Mouse (Mus musculus): ENCODE measurements at regions not wholly inside any gene's neighbourhood (a gene's known extent, or its start where the extent isn't known, plus 50 kb on each side); places are given as distances from the start of the nearest gene placed in this dataset.

DNA sequence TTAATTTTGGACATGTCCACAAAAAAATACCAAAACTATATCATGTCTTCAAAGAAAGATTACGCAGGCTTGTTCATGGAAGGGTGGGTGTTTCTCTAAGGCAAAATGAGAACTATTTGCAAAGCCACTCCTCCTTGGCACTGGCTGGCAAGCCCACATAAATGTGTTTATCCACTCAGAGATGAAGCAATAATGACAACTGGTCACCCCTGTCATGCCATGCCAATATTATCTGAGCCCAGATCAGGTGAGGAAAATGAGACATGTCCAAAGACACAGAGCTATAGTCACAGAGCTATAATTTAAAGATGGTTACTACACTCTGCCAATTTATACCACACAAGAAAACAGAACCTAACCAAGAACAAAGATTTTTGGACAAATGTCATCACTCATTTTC is 227.0 kb upstream of the Zfp703 start:
- no peaks in the 10 kb centered on the region for H3K36me3 ChIP-seq (ENCODE audit: control insufficient read depth, insufficient read depth, low read length)
- 87% methylated on average over 1 of the region's 1 CpGs for WGBS (ENCODE audit: insufficient replicate concordance)
- no peaks in the 10 kb centered on the region for H3K4me1 ChIP-seq (ENCODE audit: control insufficient read depth, insufficient read depth, low read length)
- H3K27ac ChIP-seq (ENCODE audit: low read depth, low read length), result no peak overlapping the region
- H3K4me2 ChIP-seq, result no peak overlapping the region
- peaks cover 8% of the 10 kb centered on the region; the same call in 1 of the 2 replicates for H3K27me3 ChIP-seq (ENCODE audit: control insufficient read depth, insufficient read depth, low read length)
- no peak for ATAC-seq (replicated peaks; ENCODE audit: insufficient number of reproducible peaks, low FRiP score, low TSS enrichment)
- no peak overlapping the region for H3K9ac ChIP-seq (ENCODE audit: low read depth, low read length)
- H3K4me3 ChIP-seq (ENCODE audit: low read depth, low read length), result no peak overlapping the region
- no peaks in the 10 kb centered on the region; the same call in 1 of the 2 replicates for H3K9me3 ChIP-seq (replicated peaks; ENCODE audit: control insufficient read depth, low read length)

DNA sequence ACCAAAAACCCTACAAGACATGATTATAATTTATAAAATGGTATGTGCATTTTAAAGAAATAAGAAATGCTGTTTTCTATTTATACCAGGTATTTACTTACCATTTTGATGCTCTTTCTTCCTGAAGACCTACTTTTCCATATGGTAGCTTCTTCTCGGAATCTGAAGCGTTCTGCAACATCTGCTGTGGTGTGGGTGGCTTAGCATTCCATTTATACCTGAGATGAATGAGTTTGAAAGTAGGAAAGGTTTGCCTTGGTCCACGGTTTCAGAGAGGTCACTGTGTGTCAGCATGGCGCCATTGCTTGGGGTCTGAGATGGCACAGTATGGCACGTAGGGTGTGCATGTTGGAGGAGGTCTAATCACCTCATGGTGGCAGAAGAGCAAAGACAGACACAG is 225.5 kb upstream of the Zfp703 start:
- H3K27me3 ChIP-seq (ENCODE audit: control insufficient read depth, insufficient read depth, low read length), result 0 out of 2 replicates have a peak, but pooled peaks cover 2% of the 10 kb centered on the region
- ATAC-seq (replicated peaks; ENCODE audit: insufficient number of reproducible peaks, low FRiP score, low TSS enrichment), result no peak
- no peak overlapping the region for H3K9ac ChIP-seq (ENCODE audit: low read depth, low read length)
- 87% methylated on average over 5 of the region's 5 CpGs for WGBS (ENCODE audit: insufficient replicate concordance)
- no peaks in the 10 kb centered on the region; the same call in 1 of the 2 replicates for H3K9me3 ChIP-seq (replicated peaks; ENCODE audit: control insufficient read depth, low read length)
- H3K36me3 ChIP-seq (ENCODE audit: control insufficient read depth, insufficient read depth, low read length), result no peaks in the 10 kb centered on the region
- H3K4me1 ChIP-seq (ENCODE audit: control insufficient read depth, insufficient read depth, low read length), result no peaks in the 10 kb centered on the region
- no peak overlapping the region for H3K4me2 ChIP-seq
- no peak overlapping the region for H3K4me3 ChIP-seq (ENCODE audit: low read depth, low read length)
- no peak overlapping the region for H3K27ac ChIP-seq (ENCODE audit: low read depth, low read length)

DNA sequence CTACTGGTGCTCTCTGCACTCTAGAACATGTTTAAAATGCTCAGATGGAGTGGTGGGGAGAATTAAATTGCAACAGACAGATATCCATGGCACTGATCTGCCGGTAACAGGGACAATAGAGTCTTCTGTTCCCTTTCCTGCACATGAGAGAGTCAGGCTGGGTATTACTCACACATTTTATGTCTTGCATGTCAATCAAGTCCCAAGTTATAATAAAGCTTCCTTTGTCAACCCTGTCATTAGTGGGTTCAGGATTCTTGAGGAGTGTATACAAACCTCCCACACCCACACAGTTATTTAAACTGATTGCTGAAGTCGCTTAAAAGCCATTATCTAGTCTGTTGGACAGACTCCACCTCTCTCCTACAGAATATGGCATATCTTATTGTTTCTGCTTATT is 220.7 kb upstream of the Zfp703 start:
- Histone ChIP-seq H3K9ac (ENCODE audit: low read depth, low read length) (no peak overlapping the region), H3K4me3 (ENCODE audit: low read depth, low read length) (no peak overlapping the region), H3K27ac (ENCODE audit: low read depth, low read length) (no peak overlapping the region), H3K4me2 (no peak overlapping the region), H3K9me3 (replicated peaks; ENCODE audit: control insufficient read depth, low read length) (peaks cover 3% of the 10 kb centered on the region), H3K4me1 (ENCODE audit: control insufficient read depth, insufficient read depth, low read length) (no peaks in the 10 kb centered on the region), H3K27me3 (ENCODE audit: control insufficient read depth, insufficient read depth, low read length) (no peaks in the 10 kb centered on the region), H3K36me3 (ENCODE audit: control insufficient read depth, insufficient read depth, low read length) (no peaks in the 10 kb centered on the region)
- 65% methylated on average over 2 of the region's 2 CpGs for WGBS (ENCODE audit: insufficient replicate concordance)
- no peak for ATAC-seq (replicated peaks; ENCODE audit: insufficient number of reproducible peaks, low FRiP score, low TSS enrichment)

DNA sequence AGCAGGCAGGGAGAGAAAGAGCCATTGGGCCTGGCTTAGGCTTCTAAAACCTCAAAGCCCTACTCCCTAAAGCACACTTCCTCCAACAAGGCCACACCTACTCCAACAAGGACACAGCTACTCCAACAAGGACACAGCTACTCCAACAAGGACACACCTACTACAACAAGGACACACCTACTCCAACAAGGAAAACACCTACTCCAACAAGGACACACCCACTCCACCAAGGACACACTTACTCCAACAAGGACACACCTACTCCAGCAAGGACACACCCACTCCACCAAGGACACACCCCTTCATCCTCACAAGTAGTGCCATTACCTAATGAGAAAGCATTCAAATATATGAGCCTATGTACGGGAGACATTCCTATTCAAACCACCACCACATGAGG is 216.4 kb upstream of the Zfp703 start:
- ATAC-seq (replicated peaks; ENCODE audit: insufficient number of reproducible peaks, low FRiP score, low TSS enrichment), result no peak
- Histone ChIP-seq H3K9me3 (replicated peaks; ENCODE audit: control insufficient read depth, low read length) (peaks cover 3% of the 10 kb centered on the region; the same call in 1 of the 2 replicates), H3K9ac (ENCODE audit: low read depth, low read length) (no peak overlapping the region), H3K27me3 (ENCODE audit: control insufficient read depth, insufficient read depth, low read length) (no peaks in the 10 kb centered on the region), H3K4me2 (no peak overlapping the region), H3K4me1 (ENCODE audit: control insufficient read depth, insufficient read depth, low read length) (no peaks in the 10 kb centered on the region), H3K4me3 (ENCODE audit: low read depth, low read length) (no peak overlapping the region), H3K36me3 (ENCODE audit: control insufficient read depth, insufficient read depth, low read length) (no peaks in the 10 kb centered on the region), H3K27ac (ENCODE audit: low read depth, low read length) (no peak overlapping the region)
- WGBS (ENCODE audit: insufficient replicate concordance), result 90% methylated on average over 1 of the region's 1 CpGs

DNA sequence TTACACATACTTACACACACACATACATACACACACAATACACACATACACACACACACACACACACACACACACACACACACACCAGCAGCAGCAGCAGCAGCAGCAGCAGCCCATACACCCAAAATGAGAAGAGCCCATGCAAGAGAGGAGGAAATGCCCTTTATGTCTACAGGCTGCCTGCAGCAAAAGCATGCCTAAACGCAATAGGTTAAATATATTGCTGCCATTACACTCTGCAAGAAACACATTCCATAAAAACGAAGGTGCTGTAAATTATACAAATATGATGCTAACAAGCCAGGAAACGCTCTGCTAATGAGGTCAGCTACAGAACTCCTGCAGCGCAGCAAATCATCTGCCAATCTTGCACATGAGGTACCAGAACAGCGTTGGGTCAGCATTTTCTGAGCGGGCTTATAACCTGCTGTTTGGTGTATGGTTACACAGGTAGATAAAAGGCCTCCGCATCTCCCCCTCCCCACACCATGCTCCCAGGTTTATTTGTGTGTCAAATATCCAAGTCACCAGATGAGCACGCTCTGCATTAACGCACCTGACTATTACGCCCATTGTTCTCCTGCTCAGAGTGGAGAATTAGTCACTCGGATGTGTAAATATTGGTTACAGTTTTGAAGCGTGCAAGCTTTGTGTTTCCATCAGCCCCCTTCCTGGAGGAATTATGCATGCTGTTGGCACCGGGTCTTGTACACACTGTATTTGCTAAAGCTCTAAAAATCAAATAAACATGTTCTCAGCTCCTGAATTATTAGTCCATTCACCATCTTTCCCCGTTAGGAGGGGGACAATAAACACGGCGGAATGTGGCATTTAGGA is 214.0 kb upstream of the Zfp703 start:
- H3K27ac ChIP-seq (ENCODE audit: low read depth, low read length), result no peak overlapping the region
- no peaks in the 10 kb centered on the region for H3K4me1 ChIP-seq (ENCODE audit: control insufficient read depth, insufficient read depth, low read length)
- no peak overlapping the region for H3K9ac ChIP-seq (ENCODE audit: low read depth, low read length)
- peaks cover 3% of the 10 kb centered on the region; the same call in 1 of the 2 replicates for H3K9me3 ChIP-seq (replicated peaks; ENCODE audit: control insufficient read depth, low read length)
- H3K36me3 ChIP-seq (ENCODE audit: control insufficient read depth, insufficient read depth, low read length), result no peaks in the 10 kb centered on the region
- 81% methylated on average over 16 of the region's 16 CpGs for WGBS (ENCODE audit: insufficient replicate concordance)
- no peak overlapping the region for H3K4me3 ChIP-seq (ENCODE audit: low read depth, low read length)
- H3K4me2 ChIP-seq, result no peak overlapping the region
- no peaks in the 10 kb centered on the region; the same call in 1 of the 2 replicates for H3K27me3 ChIP-seq (ENCODE audit: control insufficient read depth, insufficient read depth, low read length)
- ATAC-seq (replicated peaks; ENCODE audit: insufficient number of reproducible peaks, low FRiP score, low TSS enrichment), result no peak

DNA sequence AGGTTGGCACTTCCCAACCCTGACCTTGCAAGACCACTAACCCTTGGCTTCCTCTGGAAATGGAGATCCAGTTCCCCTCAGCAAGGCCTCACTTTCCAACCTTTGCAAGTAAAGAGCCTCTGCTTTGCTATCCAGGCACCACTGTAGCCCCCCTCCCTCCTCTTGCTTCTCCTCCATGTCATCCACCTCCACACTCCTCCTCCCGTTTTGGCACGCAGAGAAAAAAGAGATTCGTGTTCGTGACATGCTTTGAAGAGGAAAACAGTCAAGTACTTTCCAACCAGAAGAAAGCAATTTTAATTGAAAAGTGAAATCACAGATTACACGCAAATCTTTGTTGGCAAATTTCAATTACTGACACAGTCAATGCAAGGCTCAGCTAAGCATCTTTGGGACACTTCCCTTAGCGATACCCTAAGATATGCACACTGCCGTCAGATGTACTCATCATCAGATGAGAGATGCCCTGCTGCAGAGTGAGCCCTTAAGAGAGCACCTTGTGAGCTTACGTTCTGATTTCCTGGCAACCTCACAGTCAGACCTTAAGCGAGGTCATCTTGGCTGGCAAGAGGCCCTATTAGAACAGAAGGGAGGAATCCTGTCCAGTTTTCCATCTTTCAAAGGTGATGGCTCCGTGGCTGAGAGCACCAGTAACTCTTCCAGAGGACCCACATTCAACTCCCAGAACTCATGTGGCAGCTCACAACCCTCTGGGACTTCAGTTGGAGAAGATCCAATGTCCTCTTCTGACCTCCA is 208.5 kb upstream of the Zfp703 start:
- H3K27ac ChIP-seq (ENCODE audit: low read depth, low read length), result no peak overlapping the region
- H3K4me3 ChIP-seq (ENCODE audit: low read depth, low read length), result no peak overlapping the region
- H3K27me3 ChIP-seq (ENCODE audit: control insufficient read depth, insufficient read depth, low read length), result peaks cover 15% of the 10 kb centered on the region
- H3K4me1 ChIP-seq (ENCODE audit: control insufficient read depth, insufficient read depth, low read length), result peaks cover 6% of the 10 kb centered on the region
- no peak overlapping the region for H3K9ac ChIP-seq (ENCODE audit: low read depth, low read length)
- 78% methylated on average over 10 of the region's 10 CpGs for WGBS (ENCODE audit: insufficient replicate concordance)
- H3K36me3 ChIP-seq (ENCODE audit: control insufficient read depth, insufficient read depth, low read length), result no peaks in the 10 kb centered on the region
- ATAC-seq (replicated peaks; ENCODE audit: insufficient number of reproducible peaks, low FRiP score, low TSS enrichment), result no peak
- H3K4me2 ChIP-seq, result no peak overlapping the region
- no peaks in the 10 kb centered on the region for H3K9me3 ChIP-seq (replicated peaks; ENCODE audit: control insufficient read depth, low read length)

DNA sequence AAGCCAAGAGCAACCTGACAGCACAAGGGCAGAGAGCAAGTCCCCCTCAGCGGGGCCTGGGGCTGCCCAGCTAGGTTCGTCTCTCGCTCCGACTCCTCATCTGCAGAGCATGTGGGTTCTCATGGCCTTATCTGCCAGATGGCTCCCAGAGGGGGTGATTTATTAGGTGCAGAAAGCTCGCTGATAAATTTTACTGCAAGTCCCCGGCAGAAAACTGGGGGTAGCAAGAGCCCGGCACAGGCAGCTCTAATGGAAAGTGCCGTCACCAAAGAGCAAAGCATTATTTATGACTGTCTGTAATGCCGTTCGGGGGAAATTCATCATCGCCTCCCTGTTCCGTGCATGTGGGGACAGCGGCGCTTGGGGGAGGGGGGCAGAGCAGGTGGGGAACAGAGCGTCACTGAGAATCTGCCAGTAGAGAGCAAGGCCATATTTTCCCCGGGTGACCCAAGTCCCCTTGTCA is 206.7 kb upstream of the Zfp703 start:
- H3K9ac ChIP-seq (ENCODE audit: low read depth, low read length), result 0 out of 2 replicates have a peak overlapping the region, but pooled peaks have one; percentile 30
- ATAC-seq (replicated peaks; ENCODE audit: insufficient number of reproducible peaks, low FRiP score, low TSS enrichment), result peak; percentile 69

DNA sequence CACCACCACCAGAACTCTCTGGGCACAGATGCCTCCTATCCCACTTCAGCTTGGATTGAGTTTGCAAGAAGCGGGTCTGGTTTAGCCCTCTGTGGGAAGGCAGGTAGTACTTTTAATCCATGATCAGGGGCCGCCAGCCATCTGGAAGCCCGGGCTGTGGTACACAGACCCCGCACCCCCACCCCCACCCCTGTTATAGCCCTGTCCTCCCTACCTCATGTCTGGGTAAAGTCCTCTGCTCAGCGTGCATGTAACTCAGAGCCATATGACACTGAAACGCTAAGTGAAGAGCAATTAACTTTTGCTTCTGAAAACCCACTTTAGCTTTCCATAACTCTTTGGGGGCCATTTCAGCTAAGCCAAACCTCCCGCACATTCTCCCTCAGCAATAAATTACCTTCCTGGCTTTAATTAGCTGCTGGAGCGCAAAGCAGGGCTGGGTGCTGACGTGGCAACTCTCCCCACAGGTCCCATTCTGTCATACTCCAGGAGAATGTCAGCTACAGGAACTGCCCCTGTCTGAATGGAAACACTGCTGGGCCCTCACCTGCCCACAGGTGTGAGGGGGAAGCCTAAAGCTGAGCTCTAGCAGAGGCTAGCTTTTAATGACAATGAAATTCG is 198.1 kb upstream of the Zfp703 start:
- Histone ChIP-seq H3K27me3 (ENCODE audit: control insufficient read depth, insufficient read depth, low read length) (peaks cover 27% of the 10 kb centered on the region), H3K27ac (ENCODE audit: low read depth, low read length) (no peak overlapping the region), H3K4me1 (ENCODE audit: control insufficient read depth, insufficient read depth, low read length) (0 out of 2 replicates have a peak, but pooled peaks cover 4% of the 10 kb centered on the region), H3K9ac (ENCODE audit: low read depth, low read length) (no peak overlapping the region), H3K36me3 (ENCODE audit: control insufficient read depth, insufficient read depth, low read length) (no peaks in the 10 kb centered on the region), H3K9me3 (replicated peaks; ENCODE audit: control insufficient read depth, low read length) (no peaks in the 10 kb centered on the region), H3K4me3 (ENCODE audit: low read depth, low read length) (no peak overlapping the region), H3K4me2 (no peak overlapping the region)
- ATAC-seq (replicated peaks; ENCODE audit: insufficient number of reproducible peaks, low FRiP score, low TSS enrichment), result no peak
- WGBS (ENCODE audit: insufficient replicate concordance), result 60% methylated on average over 10 of the region's 10 CpGs

More for the DNA sequence above, 206.7 kb upstream of the Zfp703 start:
- peaks cover 17% of the 10 kb centered on the region for H3K27me3 ChIP-seq (ENCODE audit: control insufficient read depth, insufficient read depth, low read length)
- H3K9me3 ChIP-seq (replicated peaks; ENCODE audit: control insufficient read depth, low read length), result no peaks in the 10 kb centered on the region
- no peaks in the 10 kb centered on the region for H3K36me3 ChIP-seq (ENCODE audit: control insufficient read depth, insufficient read depth, low read length)
- peak overlapping the region; percentile 22; the same call in 1 of the 2 replicates for H3K4me3 ChIP-seq (ENCODE audit: low read depth, low read length)
- H3K4me1 ChIP-seq (ENCODE audit: control insufficient read depth, insufficient read depth, low read length), result peaks cover 6% of the 10 kb centered on the region
- WGBS (ENCODE audit: insufficient replicate concordance), result 18% methylated on average over 16 of the region's 16 CpGs
- H3K27ac ChIP-seq (ENCODE audit: low read depth, low read length), result no peak overlapping the region
- H3K4me2 ChIP-seq, result peak overlapping the region; percentile 69
